Mouse (Mus musculus): Measurements from ENCODE around the gene Kat6b. TPM values are rescaled to one million over a fixed set of nuclear protein-coding genes. Genes with fewer than 3 reads are reported as not detected.
A peak's percentile ranks its signal among the peaks of the same experiment; 100 is the strongest.

The Kat6b gene
- polyA plus RNA-seq, 1 experiment from 2014 or later = 33.0 TPM

- 49% methylated on average over 11 of the region's 11 CpGs for WGBS
- Histone ChIP-seq H3K4me2 (peak overlapping the region; percentile 24), H3K9ac (no peak overlapping the region), H3K27me3 (no peaks in the 10 kb centered on the region), H3K27ac (peak overlapping the region; percentile 75), H3K4me3 (no peak overlapping the region), H3K9me3 (replicated peaks) (no peaks in the 10 kb centered on the region), H3K36me3 (ENCODE audit: poor library complexity, severe bottlenecking) (no peaks in the 10 kb centered on the region), H3K4me1 (peaks cover 72% of the 10 kb centered on the region)
- peak; percentile 76 for ATAC-seq
Observed at GRCm38 (mm10) chr14:21534542-21535272, 53.5 kb downstream of the Kat6b start.

DNA sequence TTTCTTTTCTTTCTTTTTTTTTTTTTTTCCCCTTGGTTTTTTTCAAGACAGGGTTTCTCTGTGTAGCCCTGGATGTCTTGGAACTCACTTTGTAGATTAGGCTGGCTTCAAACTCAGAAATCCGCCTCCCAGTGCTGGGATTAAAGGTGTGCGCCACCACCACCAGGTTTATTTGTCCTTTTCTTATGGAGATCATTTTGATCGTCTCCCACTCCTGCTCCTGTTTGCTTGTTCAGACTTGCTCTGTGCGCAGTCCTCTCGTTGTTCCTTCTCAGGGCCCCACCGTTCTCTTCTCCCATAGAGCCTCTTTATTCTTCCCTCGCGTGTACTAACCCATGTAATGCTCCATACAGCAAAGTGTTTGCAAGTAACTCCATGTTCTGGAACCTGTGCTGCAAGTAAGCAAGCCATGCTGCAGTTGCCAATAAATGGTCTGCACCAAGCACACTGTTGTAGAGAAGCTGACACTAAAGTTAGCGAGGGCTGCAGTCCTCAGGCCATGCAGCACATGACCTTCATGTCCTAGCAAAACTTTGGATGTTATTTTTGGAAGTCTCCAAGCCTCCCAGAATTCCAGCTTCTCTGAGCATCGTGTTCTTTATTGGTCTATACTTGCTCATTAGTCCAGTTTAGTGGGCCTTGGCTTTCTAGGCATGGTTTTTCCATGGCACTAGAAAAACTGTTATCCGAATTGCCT is 55.4 kb downstream of the Kat6b start:
- H3K4me1 ChIP-seq = peaks cover 61% of the 10 kb centered on the region
- no peaks in the 10 kb centered on the region for H3K9me3 ChIP-seq (replicated peaks)
- no peaks in the 10 kb centered on the region for H3K27me3 ChIP-seq
- H3K27ac ChIP-seq = no peak overlapping the region
- H3K4me2 ChIP-seq = no peak overlapping the region
- peaks cover 2% of the 10 kb centered on the region; the same call in 1 of the 2 replicates for H3K36me3 ChIP-seq (ENCODE audit: poor library complexity, severe bottlenecking)
- no peak overlapping the region for H3K4me3 ChIP-seq
- no peak for ATAC-seq
- H3K9ac ChIP-seq = no peak overlapping the region
- WGBS = 84% methylated on average over 11 of the region's 11 CpGs

GRCm38 (mm10) chr14:21537838-21538237 is 56.6 kb downstream of the Kat6b start:
- ATAC-seq = no peak
- WGBS = 85% methylated on average over 3 of the region's 3 CpGs
- H3K36me3 ChIP-seq (ENCODE audit: poor library complexity, severe bottlenecking) = peaks cover 13% of the 10 kb centered on the region

GRCm38 (mm10) chr14:21539731-21540130 is 58.5 kb downstream of the Kat6b start:
- Histone ChIP-seq H3K4me1 (peaks cover 48% of the 10 kb centered on the region), H3K4me3 (no peak overlapping the region), H3K27ac (no peak overlapping the region), H3K9me3 (replicated peaks) (no peaks in the 10 kb centered on the region), H3K27me3 (no peaks in the 10 kb centered on the region), H3K9ac (no peak overlapping the region), H3K36me3 (ENCODE audit: poor library complexity, severe bottlenecking) (peaks cover 13% of the 10 kb centered on the region), H3K4me2 (no peak overlapping the region)
- ATAC-seq = no peak
- WGBS = 94% methylated on average over 3 of the region's 3 CpGs

More at GRCm38 (mm10) chr14:21537838-21538237, 56.6 kb downstream of the Kat6b start:
- Histone ChIP-seq H3K4me3 (no peak overlapping the region), H3K4me2 (no peak overlapping the region), H3K4me1 (peaks cover 55% of the 10 kb centered on the region), H3K9ac (no peak overlapping the region), H3K27me3 (no peaks in the 10 kb centered on the region), H3K27ac (no peak overlapping the region), H3K9me3 (replicated peaks) (no peaks in the 10 kb centered on the region)

DNA sequence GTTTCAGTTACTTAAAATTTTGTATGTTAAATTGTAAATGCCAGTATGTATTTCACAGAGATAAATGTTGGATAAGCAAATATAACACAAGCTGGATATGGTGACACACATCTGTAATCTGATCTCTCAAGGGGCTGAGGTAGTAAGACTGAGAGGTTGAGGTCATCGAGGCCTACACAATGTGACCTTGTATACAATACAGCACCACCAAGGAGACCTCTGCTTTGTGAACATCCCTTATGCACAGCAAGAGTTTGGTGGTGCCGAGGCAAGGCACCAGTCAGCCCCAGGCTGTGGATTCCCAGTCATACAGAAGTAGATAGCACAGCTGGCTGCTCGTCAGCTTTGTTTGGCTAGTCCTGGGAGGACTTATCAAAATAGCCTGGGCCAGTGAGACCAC is 59.1 kb downstream of the Kat6b start:
- WGBS = 76% methylated on average over 3 of the region's 3 CpGs

GRCm38 (mm10) chr14:21545529-21545928 is 64.3 kb downstream of the Kat6b start:
- peak overlapping the region; percentile 37; the same call in 1 of the 2 replicates for H3K9ac ChIP-seq
- H3K4me2 ChIP-seq = no peak overlapping the region
- H3K27me3 ChIP-seq = no peaks in the 10 kb centered on the region
- WGBS = 70% methylated on average over 4 of the region's 4 CpGs
- no peak overlapping the region for H3K4me3 ChIP-seq
- H3K27ac ChIP-seq = peak overlapping the region; percentile 25
- H3K36me3 ChIP-seq (ENCODE audit: poor library complexity, severe bottlenecking) = peaks cover 13% of the 10 kb centered on the region
- H3K4me1 ChIP-seq = peaks cover 63% of the 10 kb centered on the region
- no peaks in the 10 kb centered on the region for H3K9me3 ChIP-seq (replicated peaks)
- no peak for ATAC-seq

More for the DNA sequence above, 59.1 kb downstream of the Kat6b start:
- Histone ChIP-seq H3K4me2 (no peak overlapping the region), H3K9ac (no peak overlapping the region), H3K27me3 (no peaks in the 10 kb centered on the region), H3K4me1 (peaks cover 48% of the 10 kb centered on the region), H3K9me3 (replicated peaks) (no peaks in the 10 kb centered on the region), H3K27ac (no peak overlapping the region), H3K4me3 (no peak overlapping the region), H3K36me3 (ENCODE audit: poor library complexity, severe bottlenecking) (peaks cover 13% of the 10 kb centered on the region)
- ATAC-seq = no peak

GRCm38 (mm10) chr14:21546351-21546750 is 65.1 kb downstream of the Kat6b start:
- 14% methylated on average over 3 of the region's 3 CpGs for WGBS
- Histone ChIP-seq H3K4me1 (peaks cover 65% of the 10 kb centered on the region), H3K27ac (peak overlapping the region; percentile 4; the same call in 1 of the 2 replicates), H3K27me3 (no peaks in the 10 kb centered on the region), H3K9ac (no peak overlapping the region), H3K4me2 (no peak overlapping the region), H3K9me3 (replicated peaks) (no peaks in the 10 kb centered on the region), H3K4me3 (no peak overlapping the region), H3K36me3 (ENCODE audit: poor library complexity, severe bottlenecking) (peaks cover 12% of the 10 kb centered on the region)
- ATAC-seq = no peak

- Histone ChIP-seq H3K9me3 (replicated peaks) (no peaks in the 10 kb centered on the region), H3K9ac (no peak overlapping the region), H3K4me2 (no peak overlapping the region), H3K4me3 (no peak overlapping the region), H3K27me3 (no peaks in the 10 kb centered on the region), H3K27ac (peak overlapping the region; percentile 4), H3K36me3 (ENCODE audit: poor library complexity, severe bottlenecking) (peaks cover 4% of the 10 kb centered on the region), H3K4me1 (peaks cover 69% of the 10 kb centered on the region)
- 23% methylated on average over 7 of the region's 7 CpGs for WGBS
- ATAC-seq = no peak
Observed at GRCm38 (mm10) chr14:21547297-21547696, 66.1 kb downstream of the Kat6b start.

- WGBS = 17% methylated on average over 3 of the region's 3 CpGs
- Histone ChIP-seq H3K36me3 (ENCODE audit: poor library complexity, severe bottlenecking) (no peaks in the 10 kb centered on the region), H3K4me3 (no peak overlapping the region), H3K4me1 (peaks cover 65% of the 10 kb centered on the region), H3K27ac (no peak overlapping the region), H3K27me3 (no peaks in the 10 kb centered on the region), H3K9me3 (replicated peaks) (no peaks in the 10 kb centered on the region), H3K9ac (no peak overlapping the region), H3K4me2 (no peak overlapping the region)
- no peak for ATAC-seq
Observed at GRCm38 (mm10) chr14:21547965-21548364, 66.7 kb downstream of the Kat6b start.

- Histone ChIP-seq H3K4me3 (no peak overlapping the region), H3K4me2 (no peak overlapping the region), H3K27me3 (no peaks in the 10 kb centered on the region), H3K36me3 (ENCODE audit: poor library complexity, severe bottlenecking) (no peaks in the 10 kb centered on the region), H3K4me1 (peaks cover 69% of the 10 kb centered on the region), H3K9me3 (replicated peaks) (no peaks in the 10 kb centered on the region), H3K9ac (no peak overlapping the region), H3K27ac (no peak overlapping the region)
- WGBS = 86% methylated on average over 6 of the region's 6 CpGs
- ATAC-seq = no peak
Observed at GRCm38 (mm10) chr14:21548952-21549607, 67.8 kb downstream of the Kat6b start.

DNA sequence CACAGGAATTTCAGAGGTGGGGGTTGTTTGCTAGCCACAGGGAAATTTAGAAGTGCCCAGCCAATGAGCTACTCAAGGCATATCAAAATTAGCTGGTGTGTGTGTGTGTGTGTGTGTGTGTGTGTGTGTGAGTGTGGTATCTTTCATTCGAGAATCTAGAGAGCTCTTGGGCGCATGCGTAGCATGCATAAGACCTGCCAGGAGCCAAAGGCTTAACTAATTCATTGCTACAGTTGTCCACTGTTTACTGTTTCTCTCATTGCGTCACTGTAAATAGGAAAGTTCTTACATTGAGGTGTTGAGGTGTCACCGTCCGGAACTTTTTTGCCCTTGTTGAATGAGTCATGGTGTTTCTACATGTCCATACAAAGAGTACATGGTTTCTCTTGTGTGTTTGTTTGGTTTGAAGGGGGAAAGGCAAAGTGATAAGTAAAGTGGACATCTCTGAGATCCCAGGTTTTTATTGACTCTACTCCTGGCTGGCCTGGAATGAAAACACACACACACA is 68.4 kb downstream of the Kat6b start:
- Histone ChIP-seq H3K27me3 (no peaks in the 10 kb centered on the region), H3K9ac (no peak overlapping the region), H3K4me2 (no peak overlapping the region), H3K27ac (no peak overlapping the region), H3K4me1 (peaks cover 66% of the 10 kb centered on the region), H3K36me3 (ENCODE audit: poor library complexity, severe bottlenecking) (no peaks in the 10 kb centered on the region), H3K4me3 (no peak overlapping the region), H3K9me3 (replicated peaks) (no peaks in the 10 kb centered on the region)
- no peak for ATAC-seq
- 91% methylated on average over 6 of the region's 6 CpGs for WGBS

- no peak for ATAC-seq
- H3K36me3 ChIP-seq (ENCODE audit: poor library complexity, severe bottlenecking) = no peaks in the 10 kb centered on the region
- H3K4me2 ChIP-seq = no peak overlapping the region
- H3K4me3 ChIP-seq = no peak overlapping the region
- H3K9ac ChIP-seq = no peak overlapping the region
- peaks cover 65% of the 10 kb centered on the region for H3K4me1 ChIP-seq
- H3K27ac ChIP-seq = no peak overlapping the region
- no peaks in the 10 kb centered on the region for H3K27me3 ChIP-seq
- H3K9me3 ChIP-seq (replicated peaks) = no peaks in the 10 kb centered on the region
- WGBS = 87% methylated on average over 7 of the region's 7 CpGs
Observed at GRCm38 (mm10) chr14:21550576-21550975, 69.3 kb downstream of the Kat6b start.

Data from forebrain, embryonic 13.5 days (tissue).